Mouse (Mus musculus) left cerebral cortex, postnatal 10 days (tissue): ENCODE measurements around the gene Eaf1. TPM values are rescaled to one million over a fixed set of nuclear protein-coding genes. Genes with fewer than 3 reads are reported as not detected.

Source experiments
- DNase-seq, 2 experiments: peaks; one replicate each; pipeline ENCODE4 v3.0.0; 2021 to 2022; ENCODE audit warnings: low spot score in 2 of 2, mixed read lengths in 1 of 2; ENCODE audit errors: extremely low spot score in 1 of 2
- intact Hi-C: fragments of 180-260 bp; cut with DNase I; formaldehyde crosslinking; loops from one replicate; pipeline ENCODE4 v1.15.1; 2025
- total RNA-seq, 2 experiments: library from RNA; stranded (reverse); gene quantifications; 2 replicates each; pipeline ENCODE4 v1.2.3; 2021

Eaf1 gene
- total RNA-seq, 2 experiments from 2014 or later: 13.1 to 14.2 TPM

DNA sequence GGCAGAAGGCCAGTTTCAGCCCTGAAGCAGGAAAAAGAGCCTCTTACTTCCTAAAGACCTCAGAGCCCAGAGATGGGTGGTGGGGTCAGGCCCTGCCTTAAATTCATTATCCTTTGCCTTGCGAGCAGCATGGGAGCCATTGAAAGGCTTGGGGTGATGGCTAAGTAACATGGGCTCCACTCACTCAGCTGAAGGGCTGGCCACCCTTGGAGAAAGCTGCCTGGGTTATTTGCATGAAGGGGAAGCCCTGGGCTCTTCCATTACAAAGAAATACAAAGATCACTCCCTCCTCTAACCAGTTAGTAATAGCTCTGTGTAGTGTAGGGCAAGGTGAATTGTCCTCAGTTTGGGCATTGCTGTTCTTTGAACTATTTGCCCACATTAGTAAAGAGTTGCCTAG lies 5.3 kb downstream of the Eaf1 start:
- intact Hi-C loops: no loop called here
- DNase-seq: no peak

DNA sequence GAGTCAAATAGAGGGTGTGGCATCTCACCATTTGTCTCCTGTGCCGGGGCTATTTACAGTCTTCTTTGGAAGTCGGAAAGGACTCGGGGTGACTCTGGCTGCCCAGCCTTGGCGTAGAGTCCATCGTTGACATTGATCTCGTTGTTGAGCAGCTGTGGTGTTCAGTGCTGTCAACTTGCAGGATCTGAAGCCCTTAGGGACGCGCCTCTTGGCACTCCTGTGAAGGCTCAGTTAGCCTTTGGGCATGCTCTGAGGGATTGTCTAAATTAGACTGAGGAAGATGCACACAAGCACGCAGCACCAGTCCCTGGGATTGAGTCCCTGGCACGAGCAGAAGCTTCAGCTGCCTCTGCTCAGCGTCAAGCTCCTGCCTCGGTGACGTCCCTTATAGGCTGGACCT lies 9.2 kb downstream of the Eaf1 start:
- DNase-seq: no peak
- intact Hi-C loops: no loop called here

- DNase-seq: no peak
Observed at GRCm38 (mm10) chr14:31506456-31506855, 12.3 kb downstream of the Eaf1 start.

GRCm38 (mm10) chr14:31509911-31510310 lies 15.7 kb downstream of the Eaf1 start:
- no peak for DNase-seq
- intact Hi-C loops: no loop called here

More at GRCm38 (mm10) chr14:31506456-31506855, 12.3 kb downstream of the Eaf1 start:
- intact Hi-C loops: no loop called here

DNA sequence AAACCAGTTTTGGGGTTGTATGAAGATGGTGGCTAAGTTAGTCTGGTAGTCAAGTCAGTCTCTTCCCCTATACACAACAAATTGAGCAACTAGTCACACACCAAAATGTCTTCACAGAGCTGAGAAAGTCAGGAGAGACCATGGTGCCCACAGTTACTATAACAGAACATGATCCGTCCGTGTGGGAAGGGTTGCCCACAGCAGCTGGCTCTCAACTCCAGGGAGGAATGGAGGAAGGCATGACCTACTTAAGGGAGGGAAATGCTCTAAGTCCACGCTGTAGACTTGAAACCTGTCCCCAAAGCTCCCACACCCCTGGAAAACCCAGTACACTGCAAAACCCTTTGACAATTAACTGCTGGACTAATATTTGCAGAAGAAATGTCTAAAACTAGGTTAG lies 16.1 kb downstream of the Eaf1 start:
- intact Hi-C loops: no loop called here
- no peak for DNase-seq

GRCm38 (mm10) chr14:31515895-31516294 lies 21.7 kb downstream of the Eaf1 start:
- DNase-seq: no peak
- intact Hi-C loops: no loop called here

DNA sequence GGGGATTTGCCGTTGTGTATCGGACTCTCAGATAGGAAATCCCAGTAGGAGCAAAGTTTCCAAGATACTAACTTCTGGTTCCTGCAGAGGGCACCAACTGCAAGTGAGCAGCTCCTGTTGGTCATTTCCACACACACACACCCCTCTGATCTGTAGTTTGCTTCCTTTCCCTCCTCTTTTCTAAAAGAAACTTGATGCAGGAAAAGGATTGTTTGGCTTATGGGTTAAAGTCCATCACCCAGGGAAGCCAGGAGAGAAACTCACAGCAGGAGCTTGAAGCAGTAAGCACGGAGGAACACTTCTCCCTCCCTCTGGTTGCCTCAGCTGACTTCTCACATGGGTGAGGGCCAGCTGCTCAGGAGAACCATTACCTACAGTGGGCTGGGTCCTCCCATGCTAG lies 25.0 kb downstream of the Eaf1 start:
- DNase-seq: no peak
- intact Hi-C loops: loop anchor here (2.0 kb wide), 1 partner anchor 86 kb away; no protein-coding TSS in a partner anchor

DNA sequence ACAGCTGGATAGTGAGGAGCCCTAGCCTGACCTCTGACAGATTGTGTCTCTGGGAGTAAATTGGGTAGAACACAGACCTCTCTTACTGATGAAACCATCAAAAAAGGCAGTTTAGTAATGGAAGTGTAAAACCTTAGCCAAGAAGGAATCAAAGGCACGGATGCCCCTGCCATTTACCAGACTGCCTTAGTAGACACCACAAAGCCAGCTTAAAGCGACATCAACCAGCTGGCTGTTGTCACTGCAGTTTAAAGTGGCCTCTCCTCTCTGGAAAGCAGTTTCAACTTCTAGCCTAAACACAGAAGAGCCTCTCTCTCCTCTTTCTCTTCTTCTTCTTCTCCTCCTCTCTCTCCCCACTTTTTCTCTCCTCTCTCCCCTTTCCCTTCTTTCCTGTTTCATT lies 27.1 kb downstream of the Eaf1 start:
- DNase-seq: no peak
- intact Hi-C loops: no loop called here

GRCm38 (mm10) chr14:31525040-31525810 lies 31.0 kb downstream of the Eaf1 start:
- DNase-seq: no peak
- intact Hi-C loops: no loop called here

DNA sequence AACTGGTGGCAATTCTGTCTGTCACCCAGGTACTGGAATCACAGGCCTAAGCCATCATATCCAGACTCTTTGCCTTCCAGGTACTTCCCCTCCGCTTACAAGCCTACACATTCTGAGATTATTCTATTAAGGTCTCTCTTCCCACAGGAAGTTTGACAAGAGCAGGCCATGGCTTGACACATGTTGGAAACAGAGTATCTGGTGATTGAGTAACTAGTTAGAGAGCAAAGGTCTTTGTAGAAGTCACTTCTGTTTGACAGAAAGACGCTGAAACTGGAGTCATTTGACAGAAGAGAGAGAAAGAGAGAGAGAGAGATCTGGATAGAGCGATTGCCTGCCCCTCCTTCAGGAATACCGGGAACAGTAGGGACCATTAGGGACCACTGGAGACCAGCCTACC lies 36.6 kb downstream of the Eaf1 start:
- DNase-seq: no peak
- intact Hi-C loops: no loop called here

DNA sequence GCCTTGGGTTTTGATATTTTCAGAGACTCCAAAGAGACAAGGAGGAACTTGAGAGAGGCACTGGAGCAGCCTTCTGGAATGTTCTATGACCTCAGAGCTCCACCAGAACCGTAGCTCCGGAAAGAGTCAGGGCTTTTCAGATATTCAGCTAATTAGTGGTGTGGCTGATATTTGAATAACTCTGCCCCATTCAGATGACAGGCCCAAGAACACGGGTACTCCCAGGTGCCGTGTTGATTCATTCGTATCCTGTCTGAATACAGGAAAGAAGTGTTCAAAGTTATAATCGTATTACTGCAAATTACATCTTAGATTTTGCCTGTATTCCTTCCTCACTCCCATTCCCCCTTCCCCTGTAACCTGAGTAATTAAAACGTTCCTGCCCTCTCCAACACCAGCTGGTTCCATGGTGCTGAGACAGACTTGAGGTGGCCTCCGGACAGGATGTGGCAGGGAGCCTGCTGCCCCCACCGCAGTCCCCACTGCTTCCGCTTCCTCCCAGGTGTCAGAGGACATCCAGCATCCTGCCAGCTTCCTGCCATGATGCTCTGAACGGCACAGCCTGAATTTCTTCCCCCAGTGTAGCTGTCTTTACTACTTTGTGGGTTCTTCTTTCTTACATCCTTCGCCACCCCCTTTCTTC lies 37.4 kb downstream of the Eaf1 start:
- peak in 1 of 2 experiments; percentile 51 for DNase-seq
- intact Hi-C loops: no loop called here

DNA sequence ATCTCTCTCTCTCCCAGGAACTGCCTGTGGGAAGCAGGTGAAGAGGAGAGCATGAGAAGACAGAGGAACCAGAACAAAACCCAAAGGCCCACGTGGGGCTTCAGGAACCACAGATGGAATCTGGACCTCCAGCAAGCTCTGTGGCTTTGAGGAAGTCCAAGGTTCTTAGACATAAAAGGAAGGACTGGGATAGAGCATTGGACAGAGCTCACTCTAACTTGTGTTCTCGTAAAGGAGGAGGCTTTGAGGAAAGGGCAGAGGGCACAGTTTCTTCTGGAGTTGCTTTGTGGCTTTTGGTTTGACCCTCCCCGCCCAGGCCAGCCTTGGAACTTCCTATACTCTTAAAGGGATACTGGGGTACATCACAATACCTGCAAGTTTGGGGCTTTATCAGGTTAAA lies 38.5 kb downstream of the Eaf1 start:
- intact Hi-C loops: no loop called here
- no peak for DNase-seq

DNA sequence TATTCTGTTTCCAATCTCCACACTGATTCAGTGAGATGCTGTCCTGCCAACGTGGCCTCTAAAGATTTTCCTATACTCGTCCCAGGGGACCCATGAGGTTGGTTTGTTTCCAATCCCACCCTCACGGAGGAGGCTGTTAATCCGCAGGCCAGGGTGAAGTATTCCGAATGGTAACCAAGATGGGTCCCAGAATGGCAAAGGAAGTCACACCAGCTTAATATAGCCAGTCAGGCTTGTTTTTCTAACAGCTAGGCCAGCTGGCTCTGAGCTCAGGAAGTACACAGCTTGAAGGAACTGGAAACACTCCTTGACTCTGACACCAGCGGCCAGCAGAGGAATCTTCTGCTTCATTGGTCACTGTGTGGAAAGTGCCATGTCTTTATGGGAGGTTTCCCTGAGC lies 43.1 kb downstream of the Eaf1 start:
- intact Hi-C loops: no loop called here
- peak; percentile 7 to 41 for DNase-seq

DNA sequence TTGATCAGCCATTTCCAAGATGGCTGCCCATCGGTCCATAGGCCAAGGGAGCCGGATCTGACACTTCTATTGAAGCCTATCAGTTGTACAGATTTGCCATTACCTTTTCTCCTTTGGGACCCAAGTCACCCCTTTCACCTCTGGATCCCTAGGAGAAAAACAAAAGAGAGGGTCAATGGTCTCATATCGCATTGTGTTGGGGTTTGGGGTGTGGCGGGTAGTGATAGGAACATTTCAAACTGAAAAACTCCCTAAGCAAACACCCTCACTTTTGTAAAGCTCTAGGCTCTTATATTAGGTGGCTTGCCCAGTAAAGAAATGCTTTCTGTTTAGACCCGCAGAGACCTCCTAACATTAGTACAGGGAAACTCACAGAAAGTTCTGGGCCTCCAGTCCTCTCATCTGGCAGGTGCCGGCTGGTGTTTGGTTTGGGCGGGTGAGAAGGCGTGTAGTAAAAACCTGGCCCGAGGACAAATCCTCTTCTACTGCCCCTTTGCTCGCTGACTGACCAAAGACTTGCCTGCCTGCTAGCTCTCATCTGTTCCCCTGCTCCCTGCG lies 49.8 kb downstream of the Eaf1 start:
- intact Hi-C loops: no loop called here
- DNase-seq: no peak

DNA sequence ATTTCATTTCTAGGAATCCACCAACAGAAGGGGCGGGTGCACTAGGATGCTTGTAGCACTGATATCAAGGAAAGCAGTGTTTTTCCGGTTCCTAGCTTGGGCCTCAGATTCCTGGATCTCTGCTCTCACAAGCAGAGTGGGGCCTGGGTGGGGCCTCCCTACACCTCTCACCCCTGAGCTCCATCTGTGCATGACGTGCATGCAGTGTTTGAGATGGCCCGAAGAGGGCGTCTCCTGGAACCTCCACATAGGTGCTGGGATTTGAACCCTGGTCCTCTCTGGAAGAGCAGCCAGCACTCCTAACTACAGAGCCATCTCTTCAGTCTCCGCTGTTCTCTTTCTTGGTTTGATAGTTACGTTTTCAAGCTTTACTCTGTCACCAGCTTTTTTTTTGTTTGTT lies 60.8 kb downstream of the Eaf1 start:
- intact Hi-C loops: no loop called here
- no peak for DNase-seq

- DNase-seq: no peak
Observed at GRCm38 (mm10) chr14:31555963-31556434, 61.8 kb downstream of the Eaf1 start.

GRCm38 (mm10) chr14:31556526-31557260 lies 62.5 kb downstream of the Eaf1 start:
- intact Hi-C loops: no loop called here
- DNase-seq: no peak

More at GRCm38 (mm10) chr14:31555963-31556434, 61.8 kb downstream of the Eaf1 start:
- intact Hi-C loops: no loop called here

DNA sequence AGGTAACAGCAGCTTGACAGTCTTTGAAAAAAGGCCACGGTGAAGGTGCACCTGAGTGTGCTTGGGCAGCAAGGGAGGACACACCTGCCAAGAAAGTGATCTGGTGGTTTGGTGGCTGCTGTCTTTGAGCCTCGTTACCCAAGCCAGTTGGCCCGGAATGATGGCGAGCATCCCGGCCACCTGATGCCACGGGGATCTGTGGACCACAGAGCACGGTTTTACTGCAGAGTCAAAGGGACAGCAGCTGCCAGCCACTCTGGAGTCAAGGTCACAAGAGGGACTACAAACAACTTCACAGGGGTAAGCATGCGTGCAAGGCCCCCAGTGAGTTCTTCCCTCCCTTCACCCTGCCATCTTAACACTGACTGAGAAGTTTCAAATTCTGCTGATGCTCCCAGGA lies 63.1 kb downstream of the Eaf1 start:
- intact Hi-C loops: no loop called here
- no peak for DNase-seq

DNA sequence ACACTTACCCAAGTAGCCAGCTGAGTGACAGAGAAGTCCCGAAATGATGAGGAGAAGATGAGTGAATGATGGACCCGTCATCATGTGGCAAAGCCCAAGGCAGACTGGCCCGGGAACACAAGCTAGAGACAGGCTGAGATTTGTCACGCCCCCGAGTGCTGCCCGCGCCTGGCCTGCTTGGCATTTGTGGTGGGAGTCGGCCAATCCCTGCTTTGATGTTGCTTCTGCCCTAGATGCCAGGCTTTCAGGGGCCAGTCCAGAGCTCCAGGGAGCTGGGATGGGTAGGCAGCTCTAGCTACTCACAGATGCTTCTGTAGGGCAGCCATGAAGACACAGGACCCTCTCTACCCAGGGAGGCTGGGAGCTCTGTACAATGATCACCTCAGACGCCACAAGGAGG lies 63.6 kb downstream of the Eaf1 start:
- intact Hi-C loops: no loop called here
- no peak for DNase-seq
